Mouse (Mus musculus) left cerebral cortex, adult 2 months (tissue): ENCODE results near the gene Dnm3. TPM values are rescaled to one million over a fixed set of nuclear protein-coding genes. Genes with fewer than 3 reads are reported as not detected.

Experiments
- DNase-seq, 2 experiments: peaks; one replicate each; pipeline ENCODE4 v3.0.0; 2021 to 2022; ENCODE audit warnings: low spot score in 2 of 2, mixed read lengths in 1 of 2; ENCODE audit errors: extremely low spot score in 1 of 2
- H3K27ac ChIP-seq: fragments of 200-600 bp; 2 replicates; pipeline ENCODE4 v1.8.1; 2022
- H3K4me3 ChIP-seq: fragments of 200-600 bp; 2 replicates; pipeline ENCODE4 v1.8.1; 2022
- CTCF ChIP-seq: fragments of 200-600 bp; IDR thresholded peaks from 2 replicates; pipeline ENCODE4 v1.8.1; 2022; ENCODE audit warnings: antibody characterized with exemption, mild to moderate bottlenecking, moderate library complexity
- intact Hi-C: fragments of 180-260 bp; cut with DNase I; formaldehyde crosslinking; loops from one replicate; pipeline ENCODE4 v1.15.1; 2025
- total RNA-seq, 2 experiments: library from RNA; stranded (reverse); gene quantifications; 2 replicates each; pipeline ENCODE4 v1.2.3; 2021

The Dnm3 gene
- total RNA-seq, 2 experiments from 2014 or later: 102 to 103 TPM

GRCm38 (mm10) chr1:162215743-162216142, 262.1 kb downstream of the Dnm3 start:
- no peak for DNase-seq
- intact Hi-C loops: no loop called here
- Histone ChIP-seq H3K27ac (no peak overlapping the region), H3K4me3 (no peak overlapping the region)
- no peak for TF ChIP-seq CTCF

DNA sequence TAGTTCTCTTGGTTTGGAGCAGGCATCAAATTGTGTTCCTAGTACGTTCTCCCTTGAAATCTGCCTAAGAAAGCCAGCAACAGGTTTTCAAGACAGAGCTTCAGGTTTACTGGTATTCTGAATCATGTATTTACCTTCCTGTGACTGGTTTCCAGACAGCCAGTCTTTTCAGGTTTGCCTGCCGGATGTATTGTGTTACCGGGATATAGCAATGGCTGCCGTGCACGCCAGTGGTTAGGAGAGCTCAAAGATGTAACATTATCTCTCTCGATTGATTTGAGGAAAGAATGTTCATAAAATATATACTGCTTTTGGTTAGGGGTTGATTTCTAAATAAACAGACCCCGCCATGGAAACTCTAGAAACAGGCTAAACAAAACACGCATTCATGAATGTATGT, 264.8 kb downstream of the Dnm3 start:
- TF ChIP-seq CTCF: no peak
- Histone ChIP-seq H3K4me3 (no peak overlapping the region), H3K27ac (no peak overlapping the region)
- intact Hi-C loops: no loop called here
- no peak for DNase-seq

GRCm38 (mm10) chr1:162210529-162210928, 267.3 kb downstream of the Dnm3 start:
- no peak overlapping the region for H3K27ac ChIP-seq
- no peak overlapping the region for H3K4me3 ChIP-seq
- no peak for TF ChIP-seq CTCF
- DNase-seq: no peak
- intact Hi-C loops: no loop called here

DNA sequence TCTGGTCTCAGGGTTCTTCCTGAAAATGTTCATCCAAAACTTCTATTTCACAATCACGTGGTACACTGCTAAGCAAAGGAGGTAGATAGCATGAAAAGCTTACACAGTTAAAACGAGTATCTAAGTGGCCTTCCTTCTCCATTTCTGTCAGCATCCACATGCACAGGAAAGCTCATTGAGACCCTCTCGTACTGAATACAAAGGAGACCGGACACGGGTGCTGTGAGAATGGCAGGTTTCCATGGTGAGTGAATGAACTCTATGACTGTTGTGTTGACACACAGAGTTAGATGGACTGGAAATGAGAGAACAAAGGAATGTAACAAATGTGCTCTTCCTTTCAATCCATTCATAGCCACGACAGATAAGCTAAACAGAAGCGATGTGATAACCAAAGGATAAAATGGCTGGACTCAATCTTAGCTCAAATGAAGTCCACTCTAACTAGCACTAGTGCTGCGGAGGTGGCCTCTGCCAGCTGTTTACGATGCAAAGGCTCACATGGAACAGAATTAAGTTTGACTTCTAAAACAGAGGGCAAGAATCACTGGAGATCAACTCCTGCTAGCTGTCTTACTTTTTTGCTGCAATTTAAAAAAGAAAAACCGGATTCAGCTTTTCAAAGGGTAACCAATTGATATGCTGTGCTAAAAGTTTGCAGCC, 268.2 kb downstream of the Dnm3 start:
- Histone ChIP-seq H3K4me3 (no peak overlapping the region), H3K27ac (no peak overlapping the region)
- no peak for TF ChIP-seq CTCF
- intact Hi-C loops: no loop called here
- no peak for DNase-seq

DNA sequence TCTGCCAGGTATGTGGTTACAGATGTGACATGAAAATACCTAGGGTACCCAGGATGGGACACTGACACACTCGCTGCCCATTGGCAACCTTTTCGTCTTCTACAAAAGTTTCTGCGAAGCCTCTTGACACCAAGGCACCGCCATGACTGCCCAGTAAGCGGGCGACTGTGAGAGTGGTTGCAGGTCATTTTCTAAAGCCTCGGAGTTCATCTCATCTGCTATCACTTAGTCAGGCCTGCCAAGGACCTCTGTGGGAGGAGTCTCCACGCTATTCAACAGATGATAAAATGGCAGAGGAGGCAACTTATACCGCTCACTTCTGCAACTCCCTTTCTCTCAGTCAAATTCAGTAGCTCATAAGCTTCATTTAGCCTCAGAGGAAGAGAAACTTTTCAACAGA, 268.8 kb downstream of the Dnm3 start:
- intact Hi-C loops: no loop called here
- DNase-seq: no peak
- Histone ChIP-seq H3K27ac (no peak overlapping the region), H3K4me3 (no peak overlapping the region)
- no peak for TF ChIP-seq CTCF

DNA sequence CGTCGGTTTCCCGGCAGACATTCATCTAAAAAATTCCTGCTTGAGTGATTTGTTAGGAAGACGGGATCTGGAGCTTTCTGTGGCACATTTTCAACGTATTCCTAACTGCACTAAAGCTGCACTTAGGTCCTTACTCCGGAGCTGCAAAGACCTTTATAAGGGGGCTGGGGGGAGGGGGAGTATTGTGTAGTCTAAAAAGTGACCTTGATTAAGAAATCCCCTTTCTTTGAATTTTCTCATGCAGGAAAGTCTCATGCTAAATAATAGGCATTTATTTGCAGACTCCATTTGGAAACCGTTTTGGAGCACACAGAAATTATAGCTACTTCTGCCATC, 270.2 kb downstream of the Dnm3 start:
- intact Hi-C loops: no loop called here
- H3K27ac ChIP-seq: no peak overlapping the region; the same call in 1 of the 2 replicates
- no peak for DNase-seq
- TF ChIP-seq CTCF: no peak
- H3K4me3 ChIP-seq: peak overlapping the region; percentile 20; the same call in 1 of the 2 replicates

- intact Hi-C loops: no loop called here
- DNase-seq: no peak
- peak overlapping the region; percentile 20; the same call in 1 of the 2 replicates for H3K4me3 ChIP-seq
- no peak for TF ChIP-seq CTCF
- no peak overlapping the region; the same call in 1 of the 2 replicates for H3K27ac ChIP-seq
These were observed 270.7 kb downstream of the Dnm3 start for GRCm38 (mm10) chr1:162206998-162207707.

GRCm38 (mm10) chr1:162202465-162203348, 275.1 kb downstream of the Dnm3 start:
- no peak overlapping the region for H3K4me3 ChIP-seq
- intact Hi-C loops: no loop called here
- H3K27ac ChIP-seq: no peak overlapping the region
- no peak for DNase-seq
- no peak for TF ChIP-seq CTCF

DNA sequence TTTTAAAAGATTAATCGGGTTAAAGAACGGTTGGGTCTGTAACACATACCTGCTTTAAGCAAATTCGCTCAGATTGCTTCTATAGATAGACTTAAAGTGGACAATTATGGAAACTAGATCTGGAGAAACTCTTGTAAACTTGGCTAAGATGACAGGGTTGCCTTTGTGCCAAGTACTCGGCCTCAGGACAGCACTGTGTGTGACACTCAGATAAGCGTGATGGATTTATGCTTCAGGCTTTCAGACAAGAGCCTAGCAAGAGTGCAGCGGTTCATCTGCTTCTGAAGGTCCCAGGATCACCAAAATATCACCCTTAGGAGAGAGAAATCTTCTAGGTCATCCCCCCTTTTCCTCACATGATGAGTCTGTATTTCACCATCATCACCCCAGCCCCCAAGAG, 277.4 kb downstream of the Dnm3 start:
- Histone ChIP-seq H3K27ac (no peak overlapping the region), H3K4me3 (no peak overlapping the region)
- DNase-seq: no peak
- TF ChIP-seq CTCF: no peak
- intact Hi-C loops: no loop called here

GRCm38 (mm10) chr1:162196812-162197680, 280.8 kb downstream of the Dnm3 start:
- intact Hi-C loops: no loop called here
- H3K4me3 ChIP-seq: no peak overlapping the region
- no peak for TF ChIP-seq CTCF
- no peak overlapping the region for H3K27ac ChIP-seq
- DNase-seq: no peak

- no peak for DNase-seq
- intact Hi-C loops: no loop called here
- no peak for TF ChIP-seq CTCF
- Histone ChIP-seq H3K4me3 (no peak overlapping the region), H3K27ac (no peak overlapping the region)
These were observed 289.1 kb downstream of the Dnm3 start for GRCm38 (mm10) chr1:162188744-162189143.
